Mouse (Mus musculus) liver, embryonic 14.5 days (tissue): ENCODE results near the gene Wnt7b. TPM values are rescaled to one million over a fixed set of nuclear protein-coding genes. Genes with fewer than 3 reads are reported as not detected.

ENCODE experiments used
- ATAC-seq: fragments of 200-750 bp; cut with Nextera tagmentation; 2 replicates; pipeline ENCODE4 v1.8.0; 2017; ENCODE audit warnings: moderate number of reproducible peaks, mild to moderate bottlenecking, moderate library complexity; ENCODE audit not compliant: insufficient read depth
- DNase-seq, 3 experiments: peaks; one replicate each; pipeline ENCODE4 v3.0.0-alpha.2; 2012 to 2013; ENCODE audit warnings: low read depth in 3 of 3, low spot score in 3 of 3
- H3K27ac ChIP-seq: fragments of 300-500 bp; sonication (generic); 2 replicates; pipeline ENCODE4 v1.5.1; 2014; ENCODE audit warnings: moderate library complexity, mild to moderate bottlenecking, control low read depth, inconsistent platforms
- H3K27me3 ChIP-seq: fragments of 300-500 bp; sonication (generic); 2 replicates; pipeline ENCODE4 v1.6.1; 2014; ENCODE audit warnings: mild to moderate bottlenecking, low read length, moderate library complexity; ENCODE audit not compliant: control insufficient read depth, insufficient read depth
- H3K36me3 ChIP-seq: fragments of 300-500 bp; sonication (generic); replicated peaks from 2 replicates; pipeline ENCODE4 v1.6.1; 2014; ENCODE audit warnings: low read depth; ENCODE audit not compliant: control insufficient read depth, insufficient read depth
- H3K4me1 ChIP-seq, 2 experiments: fragments of 200-500 bp in 1 of 2; fragments of 300-500 bp in 1 of 2; sonication (generic) in 1 of 2; replicated peaks; 2 replicates each; pipeline ENCODE4 v1.6.1; 2012 to 2014; ENCODE audit warnings: antibody characterized with exemption in 1 of 2, inconsistent platforms in 1 of 2, low read length in 1 of 2; ENCODE audit not compliant: control insufficient read depth in 2 of 2, insufficient read depth in 2 of 2
- H3K4me2 ChIP-seq: fragments of 300-500 bp; sonication (generic); 2 replicates; pipeline ENCODE4 v1.6.1; 2014; ENCODE audit warnings: low read depth, mild to moderate bottlenecking, control low read depth, moderate library complexity
- H3K4me3 ChIP-seq, 2 experiments: fragments of 200-500 bp in 1 of 2; fragments of 300-500 bp in 1 of 2; sonication (generic) in 1 of 2; 2 replicates each; pipeline ENCODE4 v1.5.1; 2012 to 2014; ENCODE audit warnings: low read depth in 2 of 2, low read length in 2 of 2, mild to moderate bottlenecking in 2 of 2, control low read depth in 1 of 2, inconsistent platforms in 1 of 2, moderate library complexity in 1 of 2; ENCODE audit not compliant: insufficient read depth in 1 of 2
- H3K9ac ChIP-seq: fragments of 300-500 bp; sonication (generic); replicated peaks from 2 replicates; pipeline ENCODE4 v1.6.1; 2014; ENCODE audit warnings: mild to moderate bottlenecking, control low read depth, moderate library complexity
- H3K9me3 ChIP-seq: fragments of 300-500 bp; sonication (generic); 2 replicates; pipeline ENCODE4 v1.6.1; 2016; ENCODE audit warnings: low read length, mixed read lengths; ENCODE audit not compliant: control insufficient read depth
- CTCF ChIP-seq: IDR thresholded peaks from 2 replicates; pipeline ENCODE4 v1.5.1; 2016; ENCODE audit warnings: antibody characterized with exemption, low read depth, control low read depth
- EP300 ChIP-seq: IDR thresholded peaks from 2 replicates; pipeline ENCODE4 v1.6.1; 2016; ENCODE audit warnings: antibody characterized with exemption, low read depth
- WGBS: fragments of 180-500 bp; shearing (Covaris S2); extraction: QIAGEN DNeasy Blood & Tissue Kit; methylation state at CpG from one replicate; pipeline ENCODE4 v1.1.7; 2014; ENCODE audit not compliant: insufficient replicate concordance; 5-methylcytosine and 5-hydroxymethylcytosine counted together
- polyA plus RNA-seq, 2 experiments: library from polyadenylated mRNA; depleted of rRNA in 1 of 2; stranded (reverse) in 1 of 2; unstranded in 1 of 2; fragments of >200 nt; fragmentation: Nextera tagmentation in 1 of 2; extraction: Ambion mirVana in 1 of 2; gene quantifications; 2 replicates each; pipeline versions ENCODE4 v1.2.1 to v1.2.3; 2012 to 2014

The Wnt7b gene
- polyA plus RNA-seq, 2 experiments, result 0.03 to 0.08 TPM

GRCm38 (mm10) chr15:85598443-85598842, 16.2 kb upstream of the Wnt7b start:
- H3K4me1 ChIP-seq, result no peaks in the 10 kb centered on the region
- H3K27ac ChIP-seq, result no peak overlapping the region
- no peaks in the 10 kb centered on the region for H3K27me3 ChIP-seq
- TF ChIP-seq CTCF, result no peak
- no peak for TF ChIP-seq EP300
- H3K36me3 ChIP-seq, result no peaks in the 10 kb centered on the region
- no peak overlapping the region for H3K4me2 ChIP-seq
- no peak overlapping the region for H3K4me3 ChIP-seq
- ATAC-seq (no peak), DNase-seq (no peak)
- no peaks in the 10 kb centered on the region for H3K9me3 ChIP-seq
- 40% methylated on average over 5 of the region's 5 CpGs for WGBS
- H3K9ac ChIP-seq, result no peak overlapping the region

DNA sequence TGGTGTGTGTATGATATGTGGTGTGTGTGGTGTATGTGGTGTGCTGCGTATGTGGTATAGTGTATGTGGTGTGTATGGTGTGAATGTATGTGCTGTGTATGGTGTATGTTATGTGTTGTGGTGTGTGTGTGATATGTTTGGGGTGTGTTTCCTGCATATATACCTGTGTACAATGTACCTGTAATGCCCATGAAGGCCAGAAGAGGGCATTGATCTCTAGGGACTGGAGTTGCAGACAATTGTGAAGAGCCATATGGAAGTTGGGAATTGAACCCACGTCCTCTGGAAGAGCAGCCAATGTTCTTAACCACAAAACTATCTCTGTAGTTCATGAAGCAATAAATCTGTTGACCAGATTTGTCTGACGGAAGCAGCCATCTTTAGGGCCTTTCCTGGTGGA, 15.1 kb upstream of the Wnt7b start:
- no peak for TF ChIP-seq EP300
- TF ChIP-seq CTCF, result peak; percentile 42; the same call in 1 of the 2 replicates

DNA sequence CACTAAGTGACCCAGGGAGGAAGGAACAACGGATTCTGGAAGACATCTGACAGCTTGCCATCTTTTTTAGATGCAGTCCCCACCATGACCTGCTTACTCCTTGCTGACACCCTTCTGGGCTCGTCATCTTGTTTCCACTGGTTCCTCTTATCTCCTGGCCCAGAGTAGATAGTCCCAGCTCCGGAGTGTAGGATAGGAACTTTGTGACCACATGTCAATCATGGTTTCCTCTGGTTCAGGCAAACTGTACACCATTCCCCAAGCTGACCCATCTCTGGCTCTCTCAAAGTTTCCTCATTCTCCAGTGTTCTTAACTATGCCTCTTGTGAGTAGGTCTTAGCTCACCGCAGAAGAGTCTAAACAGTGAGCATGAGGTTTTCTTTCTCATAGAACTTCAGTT, 10.4 kb upstream of the Wnt7b start:
- WGBS, result 17% methylated on average over 4 of the region's 4 CpGs
- no peak overlapping the region for H3K27ac ChIP-seq
- H3K9me3 ChIP-seq, result no peaks in the 10 kb centered on the region
- H3K9ac ChIP-seq, result no peak overlapping the region
- no peaks in the 10 kb centered on the region for H3K36me3 ChIP-seq
- no peak for ATAC-seq
- H3K4me3 ChIP-seq, result no peak overlapping the region
- H3K4me1 ChIP-seq, result no peaks in the 10 kb centered on the region
- DNase-seq, result no peak
- no peak for TF ChIP-seq EP300
- no peak for TF ChIP-seq CTCF
- no peaks in the 10 kb centered on the region for H3K27me3 ChIP-seq
- no peak overlapping the region for H3K4me2 ChIP-seq

More for the DNA sequence above, 15.1 kb upstream of the Wnt7b start:
- Histone ChIP-seq H3K4me2 (no peak overlapping the region), H3K27me3 (no peaks in the 10 kb centered on the region), H3K9ac (no peak overlapping the region), H3K9me3 (no peaks in the 10 kb centered on the region), H3K27ac (no peak overlapping the region), H3K36me3 (no peaks in the 10 kb centered on the region), H3K4me3 (no peak overlapping the region), H3K4me1 (no peaks in the 10 kb centered on the region)
- 45% methylated on average over 3 of the region's 3 CpGs for WGBS
- DNase-seq (no peak), ATAC-seq (no peak)

GRCm38 (mm10) chr15:85590831-85591230, 8.6 kb upstream of the Wnt7b start:
- no peak overlapping the region for H3K9ac ChIP-seq
- H3K4me2 ChIP-seq, result no peak overlapping the region
- H3K4me1 ChIP-seq, result no peaks in the 10 kb centered on the region
- TF ChIP-seq CTCF (no peak; the same call in 1 of the 2 replicates), EP300 (no peak)
- no peaks in the 10 kb centered on the region for H3K27me3 ChIP-seq
- H3K36me3 ChIP-seq, result no peaks in the 10 kb centered on the region
- 83% methylated on average over 10 of the region's 10 CpGs for WGBS
- no peak for ATAC-seq
- DNase-seq, result no peak
- H3K4me3 ChIP-seq, result no peak overlapping the region
- H3K9me3 ChIP-seq, result no peaks in the 10 kb centered on the region
- no peak overlapping the region for H3K27ac ChIP-seq

GRCm38 (mm10) chr15:85583504-85583903, 1.2 kb upstream of the Wnt7b start:
- ATAC-seq, result no peak
- H3K4me3 ChIP-seq, result no peak overlapping the region
- no peaks in the 10 kb centered on the region for H3K4me1 ChIP-seq
- no peak overlapping the region for H3K4me2 ChIP-seq
- WGBS, result 4% methylated on average over 11 of the region's 11 CpGs
- H3K36me3 ChIP-seq, result no peaks in the 10 kb centered on the region
- H3K9ac ChIP-seq, result no peak overlapping the region
- peak in 2 of 3 experiments; percentile 12 to 13 for DNase-seq
- TF ChIP-seq CTCF (peak; percentile 82), EP300 (no peak)
- peaks cover 49% of the 10 kb centered on the region for H3K27me3 ChIP-seq
- no peaks in the 10 kb centered on the region for H3K9me3 ChIP-seq
- no peak overlapping the region for H3K27ac ChIP-seq
